Mouse (Mus musculus): ENCODE data around the gene Ccnc. TPM values are rescaled to one million over a fixed set of nuclear protein-coding genes. Genes with fewer than 3 reads are reported as not detected.

The Ccnc gene
- total RNA-seq (2018; cell fraction: chromatin; rRNA removed) = 10 to 100 TPM in 24 of 26 experiments, 1 to 10 TPM in 2; 8.7 to 55.0 (median 33.5) TPM
- 10 to 100 TPM; 15.9 to 22.8 (median 19.6) TPM for total RNA-seq (2018; cell fraction: cytosol; rRNA removed)
- total RNA-seq (2018; cell fraction: nucleus; rRNA removed) = 10 to 100 TPM in 23 of 26 experiments, 1 to 10 TPM in 3; 7.7 to 47.5 (median 30.6) TPM
- 17.4 to 23.4 TPM (median 18.3 TPM) in 3 replicates for polyA plus RNA-seq (2018)

GRCm38 (mm10) chr4:21727615-21728165, at the start of gene Ccnc:
TSS of gene Ccnc (plus strand) at chr4:21727701.
- H3K36me3 ChIP-seq (ENCODE audit: inconsistent target) = peaks cover under 1% of the 10 kb centered on the region; the same call in 1 of the 2 replicates
- peak within 1 kb of the TSS; percentile 87 for H3K4me3 ChIP-seq (ENCODE audit: inconsistent target)
- H3K79me2 ChIP-seq (ENCODE audit: inconsistent target) = peaks cover 31% of the 10 kb centered on the region
- H3K27ac ChIP-seq = peak within 1 kb of the TSS; percentile 48
- WGBS (ENCODE audit: missing documents) = 2% methylated on average over 37 of the region's 37 CpGs

- H3K36me3 ChIP-seq (ENCODE audit: inconsistent target) = no peaks in the 10 kb centered on the region
- no peak overlapping the region for H3K4me3 ChIP-seq (ENCODE audit: inconsistent target)
- H3K27ac ChIP-seq = no peak overlapping the region
- 3% methylated on average over 84 of the region's 84 CpGs for WGBS (ENCODE audit: missing documents)
- no peaks in the 10 kb centered on the region for H3K79me2 ChIP-seq (ENCODE audit: inconsistent target)
Measured at GRCm38 (mm10) chr4:21678101-21678974, 49.2 kb upstream of the Ccnc start.

GRCm38 (mm10) chr4:21678975-21679623, 48.4 kb upstream of the Ccnc start:
- Histone ChIP-seq H3K36me3 (ENCODE audit: inconsistent target) (no peaks in the 10 kb centered on the region), H3K4me3 (ENCODE audit: inconsistent target) (no peak overlapping the region), H3K79me2 (ENCODE audit: inconsistent target) (no peaks in the 10 kb centered on the region), H3K27ac (no peak overlapping the region)
- WGBS (ENCODE audit: missing documents) = 2% methylated on average over 67 of the region's 79 CpGs

GRCm38 (mm10) chr4:21679624-21680480, 47.6 kb upstream of the Ccnc start:
- H3K27ac ChIP-seq = no peak overlapping the region
- no peak overlapping the region for H3K4me3 ChIP-seq (ENCODE audit: inconsistent target)
- WGBS (ENCODE audit: missing documents) = 9% methylated on average over 42 of the region's 42 CpGs
- H3K79me2 ChIP-seq (ENCODE audit: inconsistent target) = no peaks in the 10 kb centered on the region
- H3K36me3 ChIP-seq (ENCODE audit: inconsistent target) = no peaks in the 10 kb centered on the region

- Histone ChIP-seq H3K79me2 (ENCODE audit: inconsistent target) (no peaks in the 10 kb centered on the region), H3K27ac (no peak overlapping the region), H3K4me3 (ENCODE audit: inconsistent target) (no peak overlapping the region), H3K36me3 (ENCODE audit: inconsistent target) (no peaks in the 10 kb centered on the region)
- WGBS (ENCODE audit: missing documents) = 19% methylated on average over 10 of the region's 10 CpGs
Measured at GRCm38 (mm10) chr4:21680971-21681370, 46.5 kb upstream of the Ccnc start.

- Histone ChIP-seq H3K79me2 (ENCODE audit: inconsistent target) (no peaks in the 10 kb centered on the region), H3K36me3 (ENCODE audit: inconsistent target) (no peaks in the 10 kb centered on the region), H3K4me3 (ENCODE audit: inconsistent target) (no peak overlapping the region), H3K27ac (no peak overlapping the region)
- 18% methylated on average over 10 of the region's 10 CpGs for WGBS (ENCODE audit: missing documents)
Measured at GRCm38 (mm10) chr4:21682421-21683150, 44.9 kb upstream of the Ccnc start.

- Histone ChIP-seq H3K36me3 (ENCODE audit: inconsistent target) (no peaks in the 10 kb centered on the region), H3K79me2 (ENCODE audit: inconsistent target) (no peaks in the 10 kb centered on the region), H3K4me3 (ENCODE audit: inconsistent target) (no peak overlapping the region), H3K27ac (no peak overlapping the region)
- WGBS (ENCODE audit: missing documents) = 9% methylated on average over 14 of the region's 14 CpGs
Measured at GRCm38 (mm10) chr4:21684341-21684970, 43.0 kb upstream of the Ccnc start.

- H3K4me3 ChIP-seq (ENCODE audit: inconsistent target) = no peak within 1 kb of the TSS
- 6% methylated on average over 38 of the region's 38 CpGs for WGBS (ENCODE audit: missing documents)
- no peak within 1 kb of the TSS for H3K27ac ChIP-seq
- no peaks in the 10 kb centered on the region for H3K79me2 ChIP-seq (ENCODE audit: inconsistent target)
- H3K36me3 ChIP-seq (ENCODE audit: inconsistent target) = no peaks in the 10 kb centered on the region
Measured at GRCm38 (mm10) chr4:21685595-21686091, 41.9 kb upstream of the Ccnc start, which contains the start of gene Prdm13. TSS of gene Prdm13 (minus strand) at chr4:21685963.

GRCm38 (mm10) chr4:21686416-21686815, 41.1 kb upstream of the Ccnc start:
- H3K4me3 ChIP-seq (ENCODE audit: inconsistent target) = no peak overlapping the region
- H3K27ac ChIP-seq = no peak overlapping the region
- H3K36me3 ChIP-seq (ENCODE audit: inconsistent target) = no peaks in the 10 kb centered on the region
- no peaks in the 10 kb centered on the region for H3K79me2 ChIP-seq (ENCODE audit: inconsistent target)
- WGBS (ENCODE audit: missing documents) = 18% methylated on average over 11 of the region's 11 CpGs

GRCm38 (mm10) chr4:21686934-21687333, 40.6 kb upstream of the Ccnc start:
- Histone ChIP-seq H3K36me3 (ENCODE audit: inconsistent target) (no peaks in the 10 kb centered on the region), H3K79me2 (ENCODE audit: inconsistent target) (no peaks in the 10 kb centered on the region), H3K27ac (no peak overlapping the region), H3K4me3 (ENCODE audit: inconsistent target) (no peak overlapping the region)
- WGBS (ENCODE audit: missing documents) = 6% methylated on average over 5 of the region's 5 CpGs

GRCm38 (mm10) chr4:21687783-21688702, 39.5 kb upstream of the Ccnc start:
- no peaks in the 10 kb centered on the region for H3K79me2 ChIP-seq (ENCODE audit: inconsistent target)
- WGBS (ENCODE audit: missing documents) = 9% methylated on average over 51 of the region's 51 CpGs
- H3K27ac ChIP-seq = no peak overlapping the region
- no peaks in the 10 kb centered on the region for H3K36me3 ChIP-seq (ENCODE audit: inconsistent target)
- H3K4me3 ChIP-seq (ENCODE audit: inconsistent target) = no peak overlapping the region

- WGBS (ENCODE audit: missing documents) = 2% methylated on average over 64 of the region's 64 CpGs
- no peak overlapping the region for H3K4me3 ChIP-seq (ENCODE audit: inconsistent target)
- H3K36me3 ChIP-seq (ENCODE audit: inconsistent target) = no peaks in the 10 kb centered on the region
- no peaks in the 10 kb centered on the region for H3K79me2 ChIP-seq (ENCODE audit: inconsistent target)
- no peak overlapping the region for H3K27ac ChIP-seq
Measured at GRCm38 (mm10) chr4:21688703-21689200, 38.7 kb upstream of the Ccnc start.

Measured in macrophage (primary cell).